Mouse (Mus musculus): ENCODE data around the gene Gm572. TPM values are rescaled to one million over a fixed set of nuclear protein-coding genes. Genes with fewer than 3 reads are reported as not detected.

The Gm572 gene
- polyA plus RNA-seq, 1 experiment from 2014 or later, result 0.09 TPM

DNA sequence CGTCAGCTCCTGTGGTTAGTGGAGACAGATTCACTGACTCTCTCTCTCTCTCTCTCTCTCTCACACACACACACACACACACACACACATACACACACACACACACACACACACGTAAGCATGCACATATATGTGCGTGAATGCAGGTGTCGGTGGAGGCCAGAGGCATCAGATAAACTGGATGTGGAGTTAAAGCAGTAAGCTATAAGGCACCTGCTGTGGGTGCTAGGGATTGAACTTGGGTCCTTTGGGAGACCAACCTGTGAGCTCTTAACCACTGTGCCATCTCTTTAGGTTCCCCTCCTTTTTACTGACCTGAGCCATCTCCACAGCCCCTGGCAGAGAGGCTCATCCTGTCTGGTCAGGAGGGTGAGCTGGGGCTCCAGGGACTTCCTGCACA, 39.8 kb downstream of the Gm572 start:
- no peaks in the 10 kb centered on the region for H3K36me3 ChIP-seq (ENCODE audit: control insufficient read depth, insufficient read depth, low read length)
- peaks cover 14% of the 10 kb centered on the region for H3K4me1 ChIP-seq (ENCODE audit: control insufficient read depth, insufficient read depth, low read length)
- no peaks in the 10 kb centered on the region for H3K9me3 ChIP-seq (replicated peaks; ENCODE audit: control insufficient read depth, low read length)
- no peak overlapping the region for H3K4me3 ChIP-seq (replicated peaks; ENCODE audit: low read length)
- no peaks in the 10 kb centered on the region for H3K27me3 ChIP-seq (ENCODE audit: control insufficient read depth, insufficient read depth, low read length)
- ATAC-seq (ENCODE audit: insufficient read depth, low FRiP score), result no peak
- no peak overlapping the region for H3K27ac ChIP-seq (ENCODE audit: low read length)
- 91% methylated on average over 4 of the region's 4 CpGs for WGBS
- H3K9ac ChIP-seq (ENCODE audit: low read length), result no peak overlapping the region
- no peak overlapping the region for H3K4me2 ChIP-seq (ENCODE audit: low read depth, low read length)

DNA sequence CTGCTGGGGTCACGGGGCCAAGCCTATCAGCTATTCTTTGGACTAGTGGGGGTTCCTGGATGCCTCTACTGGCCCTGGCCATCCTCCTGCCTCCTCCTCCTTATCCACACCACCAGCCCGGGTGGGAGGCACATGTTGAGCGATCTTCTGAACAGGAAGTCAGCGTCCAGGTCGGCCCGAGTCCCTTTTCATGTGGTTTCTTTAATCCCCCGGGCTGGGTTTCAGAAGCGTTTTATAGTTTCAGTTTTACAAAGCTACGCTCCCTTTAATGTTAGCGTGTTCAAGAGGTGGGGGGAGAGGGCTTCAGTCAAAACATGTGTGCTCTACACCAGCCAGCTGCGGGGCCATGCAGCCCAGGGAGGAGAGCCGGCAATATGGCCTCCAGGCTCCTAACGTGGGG, 40.4 kb downstream of the Gm572 start:
- ATAC-seq (ENCODE audit: insufficient read depth, low FRiP score), result no peak
- no peak overlapping the region for H3K9ac ChIP-seq (ENCODE audit: low read length)
- no peak overlapping the region for H3K4me2 ChIP-seq (ENCODE audit: low read depth, low read length)
- no peak overlapping the region for H3K27ac ChIP-seq (ENCODE audit: low read length)
- no peaks in the 10 kb centered on the region for H3K36me3 ChIP-seq (ENCODE audit: control insufficient read depth, insufficient read depth, low read length)
- no peaks in the 10 kb centered on the region for H3K27me3 ChIP-seq (ENCODE audit: control insufficient read depth, insufficient read depth, low read length)
- peaks cover 14% of the 10 kb centered on the region for H3K4me1 ChIP-seq (ENCODE audit: control insufficient read depth, insufficient read depth, low read length)
- H3K9me3 ChIP-seq (replicated peaks; ENCODE audit: control insufficient read depth, low read length), result no peaks in the 10 kb centered on the region
- H3K4me3 ChIP-seq (replicated peaks; ENCODE audit: low read length), result no peak overlapping the region
- 61% methylated on average over 13 of the region's 13 CpGs for WGBS

DNA sequence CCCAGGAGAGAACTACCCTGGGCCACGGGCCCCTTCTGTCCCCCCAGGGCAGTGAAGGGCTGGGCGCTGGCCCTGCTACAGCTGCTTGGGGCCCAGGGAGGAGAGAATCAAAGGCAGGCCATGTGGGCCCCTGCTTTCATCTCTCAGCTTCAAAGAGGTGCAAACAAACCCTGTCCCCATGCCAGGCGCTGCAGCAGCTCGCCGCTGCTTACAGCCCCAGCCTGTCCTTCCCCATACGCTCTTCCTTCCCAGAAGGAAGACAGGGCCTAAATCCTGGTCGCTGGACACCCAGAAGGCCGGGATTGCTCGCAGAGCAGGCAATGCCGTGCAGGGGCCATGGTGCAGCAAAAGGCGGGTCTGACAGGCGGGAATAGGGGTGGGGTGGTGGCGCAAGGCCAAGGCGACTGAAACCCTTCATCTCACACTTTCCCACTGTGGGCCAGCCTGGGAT, 43.4 kb downstream of the Gm572 start:
- Histone ChIP-seq H3K4me2 (ENCODE audit: low read depth, low read length) (peak overlapping the region; percentile 29; the same call in 1 of the 2 replicates), H3K9ac (ENCODE audit: low read length) (peak overlapping the region; percentile 56), H3K27ac (ENCODE audit: low read length) (0 out of 2 replicates have a peak overlapping the region, but pooled peaks have one; percentile 25)

DNA sequence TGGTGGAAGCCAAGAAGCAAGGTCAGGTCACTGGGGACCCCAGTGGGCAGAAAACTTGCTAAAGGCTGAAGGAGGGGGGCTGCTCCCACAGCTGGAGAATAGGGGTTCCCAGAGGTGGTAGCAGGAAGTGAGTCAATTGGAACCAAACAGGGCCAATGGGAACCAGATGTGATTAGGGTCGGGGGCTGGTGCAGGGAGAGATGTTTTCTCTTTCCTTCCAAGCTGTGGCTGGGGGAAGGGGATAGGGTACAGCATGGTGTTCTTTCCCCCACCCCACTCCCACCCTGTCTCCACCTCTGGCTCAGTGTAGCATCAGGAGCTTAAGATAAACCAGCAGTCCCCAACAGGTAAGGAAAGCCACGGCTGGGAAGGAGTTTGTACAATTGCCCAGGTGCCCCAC, 45.0 kb downstream of the Gm572 start:
- H3K4me2 ChIP-seq (ENCODE audit: low read depth, low read length), result no peak overlapping the region
- WGBS, result 45% methylated on average over 2 of the region's 2 CpGs

More for the DNA sequence above, 43.4 kb downstream of the Gm572 start:
- 23% methylated on average over 14 of the region's 14 CpGs for WGBS
- H3K36me3 ChIP-seq (ENCODE audit: control insufficient read depth, insufficient read depth, low read length), result no peaks in the 10 kb centered on the region
- H3K9me3 ChIP-seq (replicated peaks; ENCODE audit: control insufficient read depth, low read length), result no peaks in the 10 kb centered on the region
- peak; percentile 28; the same call in 1 of the 2 replicates for ATAC-seq (ENCODE audit: insufficient read depth, low FRiP score)
- H3K4me1 ChIP-seq (ENCODE audit: control insufficient read depth, insufficient read depth, low read length), result peaks cover 14% of the 10 kb centered on the region
- no peak overlapping the region for H3K4me3 ChIP-seq (replicated peaks; ENCODE audit: low read length)
- no peaks in the 10 kb centered on the region for H3K27me3 ChIP-seq (ENCODE audit: control insufficient read depth, insufficient read depth, low read length)

DNA sequence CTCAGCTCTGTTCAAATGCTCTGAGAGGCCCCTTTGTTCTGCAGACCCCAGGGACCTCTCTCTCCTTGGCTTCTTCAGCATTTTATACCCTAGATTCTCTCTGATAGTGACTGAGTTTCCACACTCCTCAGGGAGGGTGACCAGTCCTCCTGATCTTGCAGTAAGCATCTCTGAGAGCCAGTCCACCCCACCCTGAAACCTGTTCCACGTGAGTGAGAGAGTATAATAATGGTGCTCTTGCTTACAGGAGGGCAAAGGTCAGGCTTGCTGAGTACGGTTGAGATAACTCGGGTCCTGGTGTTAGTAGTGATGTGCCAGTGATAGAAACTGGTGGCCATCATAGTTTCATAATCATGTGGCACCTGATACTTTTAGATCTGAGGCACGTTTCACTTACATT, 48.1 kb downstream of the Gm572 start:
- H3K27me3 ChIP-seq (ENCODE audit: control insufficient read depth, insufficient read depth, low read length), result no peaks in the 10 kb centered on the region

More for the DNA sequence above, 45.0 kb downstream of the Gm572 start:
- no peaks in the 10 kb centered on the region for H3K27me3 ChIP-seq (ENCODE audit: control insufficient read depth, insufficient read depth, low read length)
- no peaks in the 10 kb centered on the region for H3K9me3 ChIP-seq (replicated peaks; ENCODE audit: control insufficient read depth, low read length)
- no peaks in the 10 kb centered on the region for H3K36me3 ChIP-seq (ENCODE audit: control insufficient read depth, insufficient read depth, low read length)
- peaks cover 14% of the 10 kb centered on the region for H3K4me1 ChIP-seq (ENCODE audit: control insufficient read depth, insufficient read depth, low read length)
- H3K9ac ChIP-seq (ENCODE audit: low read length), result no peak overlapping the region
- no peak overlapping the region for H3K27ac ChIP-seq (ENCODE audit: low read length)
- no peak overlapping the region for H3K4me3 ChIP-seq (replicated peaks; ENCODE audit: low read length)
- ATAC-seq (ENCODE audit: insufficient read depth, low FRiP score), result no peak

DNA sequence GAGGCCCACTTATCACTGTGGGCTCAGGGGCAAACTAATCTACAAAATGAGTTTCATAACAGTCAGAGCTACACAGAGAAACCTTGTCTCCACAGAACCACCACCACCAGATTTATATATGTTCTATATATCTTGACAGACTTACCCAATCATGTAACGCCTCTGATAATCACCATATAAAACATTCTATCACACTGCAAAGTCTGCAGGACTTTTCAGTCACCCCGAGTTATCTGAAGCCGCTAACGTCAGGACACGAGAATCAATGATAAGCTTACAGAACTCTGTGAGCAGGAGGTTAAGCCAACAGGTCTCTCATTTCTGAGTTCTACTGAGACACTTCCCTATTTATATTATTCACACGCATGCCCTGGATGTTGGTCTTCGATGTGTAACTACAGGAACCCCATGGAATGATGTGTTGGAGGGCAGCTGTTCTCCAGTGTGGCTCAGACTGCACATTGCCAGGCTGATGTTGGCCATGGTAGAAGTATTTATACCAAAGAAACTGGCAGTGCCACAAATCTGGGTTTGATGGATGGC, 50.4 kb downstream of the Gm572 start:
- Histone ChIP-seq H3K27ac (ENCODE audit: low read length) (no peak overlapping the region), H3K9me3 (replicated peaks; ENCODE audit: control insufficient read depth, low read length) (no peaks in the 10 kb centered on the region), H3K4me3 (replicated peaks; ENCODE audit: low read length) (no peak overlapping the region), H3K4me2 (ENCODE audit: low read depth, low read length) (no peak overlapping the region), H3K4me1 (ENCODE audit: control insufficient read depth, insufficient read depth, low read length) (no peaks in the 10 kb centered on the region), H3K9ac (ENCODE audit: low read length) (no peak overlapping the region), H3K36me3 (ENCODE audit: control insufficient read depth, insufficient read depth, low read length) (no peaks in the 10 kb centered on the region), H3K27me3 (ENCODE audit: control insufficient read depth, insufficient read depth, low read length) (no peaks in the 10 kb centered on the region)
- 62% methylated on average over 7 of the region's 7 CpGs for WGBS
- ATAC-seq (ENCODE audit: insufficient read depth, low FRiP score), result no peak

More for the DNA sequence above, 48.1 kb downstream of the Gm572 start:
- Histone ChIP-seq H3K4me3 (replicated peaks; ENCODE audit: low read length) (no peak overlapping the region), H3K9me3 (replicated peaks; ENCODE audit: control insufficient read depth, low read length) (no peaks in the 10 kb centered on the region), H3K27ac (ENCODE audit: low read length) (no peak overlapping the region), H3K4me2 (ENCODE audit: low read depth, low read length) (no peak overlapping the region), H3K36me3 (ENCODE audit: control insufficient read depth, insufficient read depth, low read length) (no peaks in the 10 kb centered on the region), H3K4me1 (ENCODE audit: control insufficient read depth, insufficient read depth, low read length) (peaks cover 9% of the 10 kb centered on the region), H3K9ac (ENCODE audit: low read length) (no peak overlapping the region)
- WGBS, result 64% methylated on average over 4 of the region's 4 CpGs
- ATAC-seq (ENCODE audit: insufficient read depth, low FRiP score), result no peak

DNA sequence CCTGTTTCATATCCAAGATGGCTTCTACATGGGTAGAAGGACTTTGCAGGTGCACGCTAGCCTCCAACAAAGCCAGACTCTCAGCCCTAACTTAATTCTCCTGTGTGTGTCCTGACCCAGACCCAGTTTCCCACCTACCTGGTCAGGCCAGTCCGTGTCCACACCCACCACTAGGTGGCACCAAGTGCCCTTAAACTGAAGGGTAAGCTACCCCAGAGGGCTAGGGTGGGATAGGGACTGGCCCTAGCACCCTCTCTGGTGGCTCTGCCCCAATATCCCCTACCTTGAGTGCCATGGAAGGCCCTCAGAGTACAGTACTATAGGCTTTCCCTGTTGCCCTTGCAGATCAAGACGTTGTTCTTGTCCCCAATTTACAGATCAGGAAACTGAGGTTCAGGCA, 61.6 kb downstream of the Gm572 start:
- no peaks in the 10 kb centered on the region for H3K36me3 ChIP-seq (ENCODE audit: control insufficient read depth, insufficient read depth, low read length)
- no peak overlapping the region for H3K9ac ChIP-seq (ENCODE audit: low read length)
- H3K27me3 ChIP-seq (ENCODE audit: control insufficient read depth, insufficient read depth, low read length), result peaks cover 4% of the 10 kb centered on the region; the same call in 1 of the 2 replicates
- no peak overlapping the region for H3K4me2 ChIP-seq (ENCODE audit: low read depth, low read length)
- H3K9me3 ChIP-seq (replicated peaks; ENCODE audit: control insufficient read depth, low read length), result no peaks in the 10 kb centered on the region
- no peaks in the 10 kb centered on the region for H3K4me1 ChIP-seq (ENCODE audit: control insufficient read depth, insufficient read depth, low read length)
- peak; percentile 30; the same call in 1 of the 2 replicates for ATAC-seq (ENCODE audit: insufficient read depth, low FRiP score)
- H3K27ac ChIP-seq (ENCODE audit: low read length), result no peak overlapping the region
- no peak overlapping the region for H3K4me3 ChIP-seq (replicated peaks; ENCODE audit: low read length)
- 41% methylated on average over 3 of the region's 3 CpGs for WGBS

- 34% methylated on average over 11 of the region's 11 CpGs for WGBS
- Histone ChIP-seq H3K27ac (ENCODE audit: low read length) (no peak overlapping the region), H3K4me2 (ENCODE audit: low read depth, low read length) (no peak overlapping the region)
Observed at GRCm38 (mm10) chr4:148708836-148709235, 65.7 kb downstream of the Gm572 start.

GRCm38 (mm10) chr4:148710446-148710845, 67.3 kb downstream of the Gm572 start:
- WGBS, result 76% methylated on average over 2 of the region's 2 CpGs
- Histone ChIP-seq H3K4me3 (replicated peaks; ENCODE audit: low read length) (no peak overlapping the region), H3K36me3 (ENCODE audit: control insufficient read depth, insufficient read depth, low read length) (no peaks in the 10 kb centered on the region), H3K27me3 (ENCODE audit: control insufficient read depth, insufficient read depth, low read length) (no peaks in the 10 kb centered on the region), H3K9me3 (replicated peaks; ENCODE audit: control insufficient read depth, low read length) (no peaks in the 10 kb centered on the region), H3K4me2 (ENCODE audit: low read depth, low read length) (no peak overlapping the region), H3K4me1 (ENCODE audit: control insufficient read depth, insufficient read depth, low read length) (no peaks in the 10 kb centered on the region; the same call in 1 of the 2 replicates), H3K27ac (ENCODE audit: low read length) (no peak overlapping the region), H3K9ac (ENCODE audit: low read length) (no peak overlapping the region)
- no peak for ATAC-seq (ENCODE audit: insufficient read depth, low FRiP score)

More at GRCm38 (mm10) chr4:148708836-148709235, 65.7 kb downstream of the Gm572 start:
- H3K4me3 ChIP-seq (replicated peaks; ENCODE audit: low read length), result no peak overlapping the region
- no peaks in the 10 kb centered on the region for H3K27me3 ChIP-seq (ENCODE audit: control insufficient read depth, insufficient read depth, low read length)
- no peak overlapping the region for H3K9ac ChIP-seq (ENCODE audit: low read length)
- no peaks in the 10 kb centered on the region for H3K36me3 ChIP-seq (ENCODE audit: control insufficient read depth, insufficient read depth, low read length)
- no peak for ATAC-seq (ENCODE audit: insufficient read depth, low FRiP score)
- no peaks in the 10 kb centered on the region for H3K9me3 ChIP-seq (replicated peaks; ENCODE audit: control insufficient read depth, low read length)
- no peaks in the 10 kb centered on the region for H3K4me1 ChIP-seq (ENCODE audit: control insufficient read depth, insufficient read depth, low read length)

All from stomach, embryonic 16.5 days (tissue).